Mouse (Mus musculus) erythroblast, embryonic 14.5 days (primary cell): ENCODE results near the gene Prkag2.

Experiments used
- GATA1 ChIP-seq: IDR thresholded peaks from 2 replicates; pipeline ENCODE4 v1.6.1; 2012; ENCODE audit warnings: low read length, inconsistent platforms, mixed read lengths
- TAL1 ChIP-seq: IDR thresholded peaks from 3 replicates; pipeline ENCODE4 v1.6.1; 2012; ENCODE audit warnings: low read length, inconsistent platforms, mixed read lengths

DNA sequence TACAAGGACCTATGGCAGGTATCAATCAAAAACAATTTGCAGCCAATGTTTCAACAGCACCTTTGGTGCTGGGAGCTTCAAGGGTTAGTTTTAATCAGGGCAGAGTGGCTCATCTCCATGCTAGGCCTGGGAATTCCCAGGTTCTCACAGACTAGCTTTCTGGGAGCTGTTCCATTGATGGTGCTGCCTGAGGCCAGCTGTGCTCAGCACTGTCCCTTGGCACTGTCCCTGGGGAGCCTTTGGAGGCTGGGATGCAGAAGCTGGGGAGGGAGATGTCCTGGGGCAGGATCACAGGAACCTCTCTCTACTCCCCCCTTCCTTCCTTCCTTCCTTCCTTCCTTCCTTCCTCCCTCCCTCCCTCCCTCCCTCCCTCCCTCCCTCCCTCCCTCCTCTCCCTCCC lies 13.7 kb upstream of the Prkag2 start:
- TF ChIP-seq TAL1: no peak
- TF ChIP-seq GATA1: no peak
